Mouse (Mus musculus): ENCODE results near the gene Cyp2c23.

Gene Cyp2c23

GRCm38 (mm10) chr19:44028972-44029371 lies at the start of gene Cyp2c23:
Gene Cyp2c23 (minus strand): TSS chr19:44029208.
- H3K27me3 ChIP-seq (ENCODE audit: control insufficient read depth, insufficient read depth, low read length, poor library complexity, severe bottlenecking) = no peaks in the 10 kb centered on the region
- H3K36me3 ChIP-seq (ENCODE audit: control insufficient read depth, insufficient read depth, low read length, poor library complexity, severe bottlenecking) = no peaks in the 10 kb centered on the region
- DNase-seq (ENCODE audit: low read depth, low spot score) = no peak

GRCm38 (mm10) chr19:44077024-44077423 lies 48.0 kb upstream of the Cyp2c23 start:
- Histone ChIP-seq H3K27me3 (ENCODE audit: control insufficient read depth, insufficient read depth, low read length, poor library complexity, severe bottlenecking) (no peaks in the 10 kb centered on the region), H3K36me3 (ENCODE audit: control insufficient read depth, insufficient read depth, low read length, poor library complexity, severe bottlenecking) (peaks cover 15% of the 10 kb centered on the region)
- DNase-seq (ENCODE audit: low read depth, low spot score) = no peak

GRCm38 (mm10) chr19:44076457-44076856 lies 47.4 kb upstream of the Cyp2c23 start:
- DNase-seq (ENCODE audit: low read depth, low spot score) = no peak
- Histone ChIP-seq H3K36me3 (ENCODE audit: control insufficient read depth, insufficient read depth, low read length, poor library complexity, severe bottlenecking) (peaks cover 15% of the 10 kb centered on the region), H3K27me3 (ENCODE audit: control insufficient read depth, insufficient read depth, low read length, poor library complexity, severe bottlenecking) (no peaks in the 10 kb centered on the region)

- DNase-seq (ENCODE audit: low read depth, low spot score) = no peak
- no peaks in the 10 kb centered on the region for H3K27me3 ChIP-seq (ENCODE audit: control insufficient read depth, insufficient read depth, low read length, poor library complexity, severe bottlenecking)
- peaks cover 9% of the 10 kb centered on the region for H3K36me3 ChIP-seq (ENCODE audit: control insufficient read depth, insufficient read depth, low read length, poor library complexity, severe bottlenecking)
These were observed 46.0 kb upstream of the Cyp2c23 start for GRCm38 (mm10) chr19:44074986-44075385.

GRCm38 (mm10) chr19:44071166-44071565 lies 42.2 kb upstream of the Cyp2c23 start:
- DNase-seq (ENCODE audit: low read depth, low spot score) = no peak
- Histone ChIP-seq H3K36me3 (ENCODE audit: control insufficient read depth, insufficient read depth, low read length, poor library complexity, severe bottlenecking) (no peaks in the 10 kb centered on the region; the same call in 1 of the 2 replicates), H3K27me3 (ENCODE audit: control insufficient read depth, insufficient read depth, low read length, poor library complexity, severe bottlenecking) (no peaks in the 10 kb centered on the region)

GRCm38 (mm10) chr19:44069914-44070232 lies 40.9 kb upstream of the Cyp2c23 start:
- no peak for DNase-seq (ENCODE audit: low read depth, low spot score)
- no peaks in the 10 kb centered on the region; the same call in 1 of the 2 replicates for H3K36me3 ChIP-seq (ENCODE audit: control insufficient read depth, insufficient read depth, low read length, poor library complexity, severe bottlenecking)
- no peaks in the 10 kb centered on the region for H3K27me3 ChIP-seq (ENCODE audit: control insufficient read depth, insufficient read depth, low read length, poor library complexity, severe bottlenecking)

DNA sequence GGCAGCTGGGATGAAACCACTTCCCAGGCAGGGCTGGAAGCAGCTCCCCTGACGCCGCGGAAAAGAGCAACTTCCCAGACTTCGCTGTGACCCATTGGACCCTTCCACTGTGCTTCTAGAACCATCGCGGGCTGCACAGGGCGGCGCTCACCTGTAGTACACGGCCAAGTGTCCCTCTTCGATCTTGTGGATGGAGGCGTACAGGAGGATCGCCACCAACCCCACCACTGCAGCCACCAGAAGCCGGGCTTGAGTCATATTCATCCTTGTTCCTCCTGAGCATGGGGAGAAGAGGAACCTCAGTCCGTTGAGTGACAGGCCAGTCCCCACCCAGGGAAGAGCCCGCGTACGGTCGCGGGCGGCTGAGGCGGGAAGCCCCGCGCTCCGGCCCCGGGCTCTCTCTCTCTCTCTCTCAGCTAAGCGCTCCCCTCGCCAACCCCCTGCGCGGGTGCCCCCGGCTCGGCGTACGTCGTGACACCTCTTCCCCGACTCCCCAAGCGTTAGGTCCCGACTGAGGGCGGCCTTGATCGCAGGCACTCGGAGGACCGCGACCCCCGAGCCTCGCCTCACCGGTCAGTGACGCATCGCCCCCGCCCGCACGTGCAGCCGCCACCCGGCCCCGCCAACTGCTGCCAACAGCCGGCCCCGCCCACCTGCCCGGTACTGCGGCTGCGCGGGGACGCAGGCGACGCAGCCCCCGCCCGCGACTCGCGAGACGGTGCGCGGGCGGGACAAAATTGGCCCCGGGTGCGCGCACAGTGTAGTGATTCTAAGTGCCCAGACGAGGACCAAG lies 40.3 kb upstream of the Cyp2c23 start, which contains the start of gene Erlin1:
Gene Erlin1, minus strand, starts transcription at position 665 of the 793 bp plus-strand sequence.
- no peaks in the 10 kb centered on the region; the same call in 1 of the 2 replicates for H3K36me3 ChIP-seq (ENCODE audit: control insufficient read depth, insufficient read depth, low read length, poor library complexity, severe bottlenecking)
- H3K27me3 ChIP-seq (ENCODE audit: control insufficient read depth, insufficient read depth, low read length, poor library complexity, severe bottlenecking) = no peaks in the 10 kb centered on the region
- peak; percentile 86 for DNase-seq (ENCODE audit: low read depth, low spot score)

- H3K27me3 ChIP-seq (ENCODE audit: control insufficient read depth, insufficient read depth, low read length, poor library complexity, severe bottlenecking) = no peaks in the 10 kb centered on the region
- no peak for DNase-seq (ENCODE audit: low read depth, low spot score)
- no peaks in the 10 kb centered on the region; the same call in 1 of the 2 replicates for H3K36me3 ChIP-seq (ENCODE audit: control insufficient read depth, insufficient read depth, low read length, poor library complexity, severe bottlenecking)
These were observed 39.2 kb upstream of the Cyp2c23 start for GRCm38 (mm10) chr19:44068232-44068631.

GRCm38 (mm10) chr19:44067323-44068049 lies 38.5 kb upstream of the Cyp2c23 start:
- H3K27me3 ChIP-seq (ENCODE audit: control insufficient read depth, insufficient read depth, low read length, poor library complexity, severe bottlenecking) = no peaks in the 10 kb centered on the region
- DNase-seq (ENCODE audit: low read depth, low spot score) = peak; percentile 76

DNA sequence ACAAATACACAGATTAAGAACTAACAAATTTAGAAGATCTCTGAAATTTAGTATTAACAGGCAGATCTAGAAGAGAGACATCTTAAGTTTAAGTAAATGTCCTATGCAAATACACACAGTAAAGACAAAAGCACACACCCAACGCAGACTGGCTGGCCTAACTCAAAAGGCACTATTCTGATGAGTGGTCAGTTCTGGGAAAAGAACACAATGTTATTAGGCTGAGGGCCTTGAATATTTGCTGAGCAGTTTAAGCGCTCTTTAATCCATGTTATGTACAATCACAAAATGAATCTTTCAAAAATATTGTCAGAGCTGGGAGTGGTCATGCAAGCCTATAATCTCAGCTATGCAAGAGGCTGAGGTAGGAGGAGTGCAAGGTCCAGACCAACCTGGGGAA lies 35.7 kb upstream of the Cyp2c23 start:
- no peaks in the 10 kb centered on the region for H3K27me3 ChIP-seq (ENCODE audit: control insufficient read depth, insufficient read depth, low read length, poor library complexity, severe bottlenecking)
- DNase-seq (ENCODE audit: low read depth, low spot score) = no peak
- no peaks in the 10 kb centered on the region; the same call in 1 of the 2 replicates for H3K36me3 ChIP-seq (ENCODE audit: control insufficient read depth, insufficient read depth, low read length, poor library complexity, severe bottlenecking)

More at GRCm38 (mm10) chr19:44067323-44068049, 38.5 kb upstream of the Cyp2c23 start:
- H3K36me3 ChIP-seq (ENCODE audit: control insufficient read depth, insufficient read depth, low read length, poor library complexity, severe bottlenecking) = no peaks in the 10 kb centered on the region; the same call in 1 of the 2 replicates

DNA sequence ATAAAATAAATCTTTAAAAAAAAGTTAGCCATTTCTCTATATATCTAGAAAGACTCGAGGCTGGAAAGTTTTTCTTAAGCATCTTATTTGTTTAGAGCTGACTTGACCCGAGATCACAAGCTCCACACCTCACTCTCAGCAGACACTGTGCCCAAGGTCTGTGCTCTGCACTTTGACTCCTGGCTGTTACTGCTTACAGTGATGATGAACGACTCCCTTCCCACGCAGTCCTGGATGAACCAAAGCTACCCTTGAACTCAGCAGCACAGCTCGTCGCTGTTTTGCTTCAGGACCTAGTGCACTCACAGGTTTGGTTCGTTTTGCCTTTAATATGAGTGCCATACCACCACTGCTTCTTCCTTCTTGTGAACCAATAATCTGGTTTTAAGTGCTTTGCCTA lies 34.8 kb upstream of the Cyp2c23 start:
- H3K27me3 ChIP-seq (ENCODE audit: control insufficient read depth, insufficient read depth, low read length, poor library complexity, severe bottlenecking) = no peaks in the 10 kb centered on the region
- DNase-seq (ENCODE audit: low read depth, low spot score) = no peak
- H3K36me3 ChIP-seq (ENCODE audit: control insufficient read depth, insufficient read depth, low read length, poor library complexity, severe bottlenecking) = peaks cover 2% of the 10 kb centered on the region

- Histone ChIP-seq H3K27me3 (ENCODE audit: control insufficient read depth, insufficient read depth, low read length, poor library complexity, severe bottlenecking) (no peaks in the 10 kb centered on the region), H3K36me3 (ENCODE audit: control insufficient read depth, insufficient read depth, low read length, poor library complexity, severe bottlenecking) (peaks cover 3% of the 10 kb centered on the region)
- no peak for DNase-seq (ENCODE audit: low read depth, low spot score)
These were observed 31.2 kb upstream of the Cyp2c23 start for GRCm38 (mm10) chr19:44060226-44060625.

- H3K27me3 ChIP-seq (ENCODE audit: control insufficient read depth, insufficient read depth, low read length, poor library complexity, severe bottlenecking) = no peaks in the 10 kb centered on the region
- no peak for DNase-seq (ENCODE audit: low read depth, low spot score)
- peaks cover 7% of the 10 kb centered on the region; the same call in 1 of the 2 replicates for H3K36me3 ChIP-seq (ENCODE audit: control insufficient read depth, insufficient read depth, low read length, poor library complexity, severe bottlenecking)
These were observed 26.3 kb upstream of the Cyp2c23 start for GRCm38 (mm10) chr19:44055173-44055826.

GRCm38 (mm10) chr19:44050388-44050787 lies 21.4 kb upstream of the Cyp2c23 start:
- Histone ChIP-seq H3K36me3 (ENCODE audit: control insufficient read depth, insufficient read depth, low read length, poor library complexity, severe bottlenecking) (peaks cover 8% of the 10 kb centered on the region), H3K27me3 (ENCODE audit: control insufficient read depth, insufficient read depth, low read length, poor library complexity, severe bottlenecking) (no peaks in the 10 kb centered on the region; the same call in 1 of the 2 replicates)
- no peak for DNase-seq (ENCODE audit: low read depth, low spot score)

- Histone ChIP-seq H3K27me3 (ENCODE audit: control insufficient read depth, insufficient read depth, low read length, poor library complexity, severe bottlenecking) (no peaks in the 10 kb centered on the region; the same call in 1 of the 2 replicates), H3K36me3 (ENCODE audit: control insufficient read depth, insufficient read depth, low read length, poor library complexity, severe bottlenecking) (peaks cover 6% of the 10 kb centered on the region)
- DNase-seq (ENCODE audit: low read depth, low spot score) = no peak
These were observed 20.3 kb upstream of the Cyp2c23 start for GRCm38 (mm10) chr19:44049282-44049681.

Data from splenic B cell, adult 2 months (primary cell).